Mouse (Mus musculus) cerebellum, adult 2 months (tissue): ENCODE results near the gene Slc35b2. TPM values are rescaled to one million over a fixed set of nuclear protein-coding genes. Genes with fewer than 3 reads are reported as not detected.

ENCODE experiments used
- DNase-seq, 2 experiments: peaks; one replicate each; pipeline ENCODE4 v3.0.0; 2021
- H3K27ac ChIP-seq: fragments of 200-500 bp; 2 replicates; pipeline ENCODE4 v1.5.1; 2012; ENCODE audit warnings: low read length, control low read depth, inconsistent platforms; ENCODE audit not compliant: insufficient read depth
- H3K27me3 ChIP-seq: fragments of 200-500 bp; 2 replicates; pipeline ENCODE4 v1.6.1; 2012; ENCODE audit warnings: inconsistent platforms, mild to moderate bottlenecking, low read length, moderate library complexity; ENCODE audit not compliant: control insufficient read depth, insufficient read depth
- H3K4me1 ChIP-seq: fragments of 200-500 bp; 2 replicates; pipeline ENCODE4 v1.6.1; 2011; ENCODE audit warnings: low read length; ENCODE audit not compliant: control insufficient read depth, insufficient read depth
- H3K4me3 ChIP-seq: fragments of 200-500 bp; replicated peaks from 2 replicates; pipeline ENCODE3; 2011; ENCODE audit warnings: mild to moderate bottlenecking, low read depth, low read length, control low read depth; ENCODE audit not compliant: insufficient read depth
- CTCF ChIP-seq: fragments of 200-500 bp; IDR thresholded peaks from 2 replicates; pipeline ENCODE4 v1.5.1; 2011; ENCODE audit warnings: low read depth, mild to moderate bottlenecking, control low read depth, low read length, moderate library complexity, borderline replicate concordance; ENCODE audit not compliant: insufficient read depth
- POLR2A ChIP-seq: fragments of 200-500 bp; IDR thresholded peaks from 2 replicates; pipeline ENCODE4 v1.6.1; 2011; ENCODE audit warnings: low read length, control low read depth, borderline replicate concordance; ENCODE audit not compliant: insufficient read depth
- WGBS: fragments of 180-500 bp; shearing (Covaris S2); methylation state at CpG from one replicate; pipeline ENCODE4 v1.1.7; 2018; 5-methylcytosine and 5-hydroxymethylcytosine counted together
- polyA plus RNA-seq: library from polyadenylated mRNA; depleted of rRNA; stranded (reverse); fragments of >200 nt; gene quantifications from 2 replicates; pipeline ENCODE4 v1.2.3, GENCODE M21; 2012

Gene Slc35b2
- polyA plus RNA-seq, 1 experiment, result 71.3 TPM

GRCm38 (mm10) chr17:45520136-45520535 lies 43.5 kb upstream of the Slc35b2 start:
- TF ChIP-seq CTCF, result no peak
- TF ChIP-seq POLR2A, result no peak
- Histone ChIP-seq H3K27me3 (no peaks in the 10 kb centered on the region), H3K4me1 (peaks cover 63% of the 10 kb centered on the region), H3K27ac (peak overlapping the region; percentile 84), H3K4me3 (no peak overlapping the region)
- no peak for DNase-seq
- WGBS, result 58% methylated on average over 11 of the region's 11 CpGs

- 0 out of 2 replicates have a peak within 1 kb of the TSS, but pooled peaks have one; percentile 10 for H3K27ac ChIP-seq
- no peaks in the 10 kb centered on the region for H3K27me3 ChIP-seq
- no peak within 1 kb of the TSS for H3K4me3 ChIP-seq
- TF ChIP-seq CTCF (no peak), POLR2A (no peak)
- 39% methylated on average over 21 of the region's 21 CpGs for WGBS
- peak in 1 of 2 experiments; percentile 16 for DNase-seq
- peaks cover 59% of the 10 kb centered on the region for H3K4me1 ChIP-seq
Measured at GRCm38 (mm10) chr17:45523263-45523662, 40.4 kb upstream of the Slc35b2 start, which contains the start of gene Tcte1. Tcte1 (plus strand) TSS chr17:45523434.

- H3K4me3 ChIP-seq, result no peak overlapping the region
- 16% methylated on average over 4 of the region's 4 CpGs for WGBS
- no peaks in the 10 kb centered on the region for H3K27me3 ChIP-seq
- TF ChIP-seq POLR2A, result no peak
- TF ChIP-seq CTCF, result no peak
- peak in 1 of 2 experiments; percentile 36 for DNase-seq
- peaks cover 51% of the 10 kb centered on the region for H3K4me1 ChIP-seq
- H3K27ac ChIP-seq, result no peak overlapping the region
Measured at GRCm38 (mm10) chr17:45524961-45525360, 38.7 kb upstream of the Slc35b2 start.

GRCm38 (mm10) chr17:45526571-45526970 lies 37.1 kb upstream of the Slc35b2 start:
- TF ChIP-seq POLR2A, result no peak
- H3K27me3 ChIP-seq, result no peaks in the 10 kb centered on the region
- H3K4me1 ChIP-seq, result peaks cover 55% of the 10 kb centered on the region
- DNase-seq, result peak in 1 of 2 experiments; percentile 71
- WGBS, result 15% methylated on average over 5 of the region's 5 CpGs
- H3K27ac ChIP-seq, result no peak overlapping the region
- H3K4me3 ChIP-seq, result no peak overlapping the region

- H3K27me3 ChIP-seq, result no peaks in the 10 kb centered on the region
- 0 out of 2 replicates have a peak, but pooled peaks have one; percentile 31 for TF ChIP-seq CTCF
- TF ChIP-seq POLR2A, result peak; percentile 20; the same call in 1 of the 2 replicates
- WGBS, result 6% methylated on average over 13 of the region's 13 CpGs
- peaks cover 41% of the 10 kb centered on the region for H3K4me1 ChIP-seq
- H3K27ac ChIP-seq, result peak overlapping the region; percentile 91
- peak; percentile 93 to 94 for DNase-seq
- no peak overlapping the region for H3K4me3 ChIP-seq
Measured at GRCm38 (mm10) chr17:45530346-45530782, 33.3 kb upstream of the Slc35b2 start.

- peaks cover 23% of the 10 kb centered on the region for H3K4me1 ChIP-seq
- no peak for TF ChIP-seq POLR2A
- TF ChIP-seq CTCF, result no peak
- H3K4me3 ChIP-seq, result no peak overlapping the region
- H3K27ac ChIP-seq, result no peak overlapping the region
- H3K27me3 ChIP-seq, result no peaks in the 10 kb centered on the region
- 51% methylated on average over 15 of the region's 15 CpGs for WGBS
- DNase-seq, result no peak
Measured at GRCm38 (mm10) chr17:45532896-45533295, 30.8 kb upstream of the Slc35b2 start.

GRCm38 (mm10) chr17:45536264-45536663 lies 27.4 kb upstream of the Slc35b2 start:
- Histone ChIP-seq H3K27ac (no peak overlapping the region), H3K27me3 (no peaks in the 10 kb centered on the region), H3K4me3 (no peak overlapping the region), H3K4me1 (peaks cover 12% of the 10 kb centered on the region; the same call in 1 of the 2 replicates)
- 48% methylated on average over 5 of the region's 5 CpGs for WGBS
- TF ChIP-seq CTCF (no peak), POLR2A (no peak)
- DNase-seq, result no peak

GRCm38 (mm10) chr17:45538394-45538793 lies 25.3 kb upstream of the Slc35b2 start:
- H3K4me3 ChIP-seq, result no peak overlapping the region
- peaks cover 16% of the 10 kb centered on the region for H3K4me1 ChIP-seq
- H3K27me3 ChIP-seq, result no peaks in the 10 kb centered on the region
- no peak for TF ChIP-seq POLR2A
- no peak for TF ChIP-seq CTCF
- 54% methylated on average over 4 of the region's 4 CpGs for WGBS
- no peak overlapping the region for H3K27ac ChIP-seq
- no peak for DNase-seq

- Histone ChIP-seq H3K27ac (no peak overlapping the region), H3K4me1 (peaks cover 25% of the 10 kb centered on the region), H3K4me3 (no peak overlapping the region), H3K27me3 (no peaks in the 10 kb centered on the region)
- WGBS, result 44% methylated on average over 21 of the region's 21 CpGs
- DNase-seq, result no peak
- TF ChIP-seq POLR2A (no peak), CTCF (no peak)
Measured at GRCm38 (mm10) chr17:45539664-45540063, 24.0 kb upstream of the Slc35b2 start.
